Mouse (Mus musculus): ENCODE data around the gene Smco2. TPM values are rescaled to one million over a fixed set of nuclear protein-coding genes. Genes with fewer than 3 reads are reported as not detected.

The Smco2 gene
- polyA plus RNA-seq, 1 experiment: not detected

DNA sequence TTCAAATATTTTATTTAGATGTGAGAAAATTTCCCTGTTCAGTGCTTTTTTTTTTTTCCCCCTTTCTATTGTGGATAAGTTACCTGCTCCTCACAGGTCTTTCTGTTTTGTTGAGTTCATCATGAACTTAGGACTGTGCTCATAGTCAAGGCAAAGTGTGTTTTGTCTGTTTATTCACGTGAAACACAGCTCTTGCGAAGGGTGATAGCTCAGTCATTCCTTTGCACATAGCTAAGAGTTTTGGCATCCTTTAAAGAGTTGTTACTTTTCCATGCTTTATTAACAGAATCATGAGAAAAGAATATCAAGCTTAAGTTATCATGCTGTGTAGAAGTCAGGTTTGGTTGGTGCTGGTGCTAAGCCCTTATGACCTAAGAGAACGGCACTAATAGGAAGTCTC lies 54.8 kb downstream of the Smco2 start:
- Histone ChIP-seq H3K4me1 (ENCODE audit: control insufficient read depth) (no peaks in the 10 kb centered on the region), H3K36me3 (ENCODE audit: control insufficient read depth) (no peaks in the 10 kb centered on the region), H3K27me3 (ENCODE audit: control insufficient read depth) (no peaks in the 10 kb centered on the region), H3K4me3 (replicated peaks) (no peak overlapping the region), H3K9me3 (ENCODE audit: control insufficient read depth, low read length) (no peaks in the 10 kb centered on the region; the same call in 1 of the 2 replicates)
- TF ChIP-seq GATA1 (IDR thresholded peaks at IDR 0.05; ENCODE audit: low read length) (no peak), TAL1 (IDR thresholded peaks at IDR 0.05; ENCODE audit: low read length) (no peak)

DNA sequence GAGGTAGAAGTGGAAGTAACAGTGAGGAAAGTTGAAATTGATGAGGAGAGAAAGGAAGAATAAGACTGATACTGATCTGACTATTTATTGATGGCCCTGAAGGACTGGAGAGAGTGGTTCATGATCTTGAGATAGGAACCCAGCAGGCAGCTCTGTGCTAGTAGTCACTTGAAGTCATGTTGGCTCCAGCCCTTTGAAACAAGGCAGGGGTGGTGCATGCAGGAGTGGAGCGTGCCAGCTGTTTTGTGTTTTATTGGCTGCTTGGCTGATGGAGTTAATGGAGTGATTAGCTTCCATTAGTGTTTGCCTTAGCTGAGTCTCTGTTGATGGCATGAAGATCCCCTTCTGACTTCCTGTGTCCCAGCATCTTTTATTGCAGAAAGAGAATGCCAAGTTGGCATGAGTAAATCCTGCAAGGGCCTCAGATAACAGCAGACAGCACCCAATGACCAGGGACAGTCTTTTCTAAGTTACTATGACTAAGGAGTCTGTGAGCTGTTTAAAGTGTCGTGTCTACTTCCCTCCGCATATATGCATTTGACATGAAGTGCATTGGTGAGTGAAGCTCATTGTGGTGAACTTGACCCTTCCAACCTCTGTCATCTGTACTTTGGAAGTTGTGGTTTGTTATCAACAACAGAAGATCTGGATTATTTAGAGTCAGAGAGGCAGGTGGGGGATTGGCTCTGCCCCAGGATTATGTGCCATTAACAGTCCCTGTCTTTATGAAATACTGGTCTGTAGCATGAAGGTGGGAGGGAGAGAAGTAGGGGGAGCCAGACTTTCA lies 56.3 kb downstream of the Smco2 start:
- Histone ChIP-seq H3K27me3 (ENCODE audit: control insufficient read depth) (no peaks in the 10 kb centered on the region), H3K4me1 (ENCODE audit: control insufficient read depth) (no peaks in the 10 kb centered on the region), H3K9me3 (ENCODE audit: control insufficient read depth, low read length) (no peaks in the 10 kb centered on the region; the same call in 1 of the 2 replicates), H3K4me3 (replicated peaks) (no peak overlapping the region), H3K36me3 (ENCODE audit: control insufficient read depth) (no peaks in the 10 kb centered on the region)
- TF ChIP-seq GATA1 (IDR thresholded peaks at IDR 0.05; ENCODE audit: low read length): no peak
- TF ChIP-seq TAL1 (IDR thresholded peaks at IDR 0.05; ENCODE audit: low read length): no peak

GRCm38 (mm10) chr6:146907061-146907794 lies 57.3 kb downstream of the Smco2 start:
- TF ChIP-seq GATA1 (IDR thresholded peaks at IDR 0.05; ENCODE audit: low read length): no peak
- H3K36me3 ChIP-seq (ENCODE audit: control insufficient read depth): no peaks in the 10 kb centered on the region
- H3K9me3 ChIP-seq (ENCODE audit: control insufficient read depth, low read length): no peaks in the 10 kb centered on the region
- no peaks in the 10 kb centered on the region for H3K27me3 ChIP-seq (ENCODE audit: control insufficient read depth)
- no peaks in the 10 kb centered on the region for H3K4me1 ChIP-seq (ENCODE audit: control insufficient read depth)
- H3K4me3 ChIP-seq (replicated peaks): no peak overlapping the region

- no peak overlapping the region for H3K4me3 ChIP-seq (replicated peaks)
- TF ChIP-seq TAL1 (IDR thresholded peaks at IDR 0.05; ENCODE audit: low read length) (no peak), GATA1 (IDR thresholded peaks at IDR 0.05; ENCODE audit: low read length) (no peak)
- no peaks in the 10 kb centered on the region for H3K27me3 ChIP-seq (ENCODE audit: control insufficient read depth)
- no peaks in the 10 kb centered on the region for H3K36me3 ChIP-seq (ENCODE audit: control insufficient read depth)
- H3K9me3 ChIP-seq (ENCODE audit: control insufficient read depth, low read length): no peaks in the 10 kb centered on the region
- H3K4me1 ChIP-seq (ENCODE audit: control insufficient read depth): no peaks in the 10 kb centered on the region
These were observed 57.9 kb downstream of the Smco2 start for GRCm38 (mm10) chr6:146907795-146908190.

GRCm38 (mm10) chr6:146908801-146909200 lies 58.9 kb downstream of the Smco2 start:
- H3K36me3 ChIP-seq (ENCODE audit: control insufficient read depth): no peaks in the 10 kb centered on the region
- no peaks in the 10 kb centered on the region for H3K9me3 ChIP-seq (ENCODE audit: control insufficient read depth, low read length)
- no peak overlapping the region for H3K4me3 ChIP-seq (replicated peaks)
- peaks cover 2% of the 10 kb centered on the region; the same call in 1 of the 2 replicates for H3K4me1 ChIP-seq (ENCODE audit: control insufficient read depth)
- H3K27me3 ChIP-seq (ENCODE audit: control insufficient read depth): no peaks in the 10 kb centered on the region
- no peak for TF ChIP-seq TAL1 (IDR thresholded peaks at IDR 0.05; ENCODE audit: low read length)
- TF ChIP-seq GATA1 (IDR thresholded peaks at IDR 0.05; ENCODE audit: low read length): no peak

GRCm38 (mm10) chr6:146909725-146910489 lies 60.0 kb downstream of the Smco2 start:
- H3K27me3 ChIP-seq (ENCODE audit: control insufficient read depth): no peaks in the 10 kb centered on the region
- no peaks in the 10 kb centered on the region for H3K9me3 ChIP-seq (ENCODE audit: control insufficient read depth, low read length)
- no peak overlapping the region for H3K4me3 ChIP-seq (replicated peaks)
- TF ChIP-seq GATA1 (IDR thresholded peaks at IDR 0.05; ENCODE audit: low read length) (no peak), TAL1 (IDR thresholded peaks at IDR 0.05; ENCODE audit: low read length) (no peak)
- H3K36me3 ChIP-seq (ENCODE audit: control insufficient read depth): no peaks in the 10 kb centered on the region
- peaks cover 2% of the 10 kb centered on the region; the same call in 1 of the 2 replicates for H3K4me1 ChIP-seq (ENCODE audit: control insufficient read depth)

GRCm38 (mm10) chr6:146910801-146911200 lies 60.9 kb downstream of the Smco2 start:
- H3K36me3 ChIP-seq (ENCODE audit: control insufficient read depth): no peaks in the 10 kb centered on the region
- H3K27me3 ChIP-seq (ENCODE audit: control insufficient read depth): no peaks in the 10 kb centered on the region
- no peak for TF ChIP-seq GATA1 (IDR thresholded peaks at IDR 0.05; ENCODE audit: low read length)
- H3K4me1 ChIP-seq (ENCODE audit: control insufficient read depth): peaks cover 2% of the 10 kb centered on the region; the same call in 1 of the 2 replicates
- no peaks in the 10 kb centered on the region for H3K9me3 ChIP-seq (ENCODE audit: control insufficient read depth, low read length)
- no peak overlapping the region for H3K4me3 ChIP-seq (replicated peaks)

- Histone ChIP-seq H3K4me1 (ENCODE audit: control insufficient read depth) (peaks cover 2% of the 10 kb centered on the region; the same call in 1 of the 2 replicates), H3K9me3 (ENCODE audit: control insufficient read depth, low read length) (no peaks in the 10 kb centered on the region), H3K36me3 (ENCODE audit: control insufficient read depth) (no peaks in the 10 kb centered on the region), H3K4me3 (replicated peaks) (no peak overlapping the region), H3K27me3 (ENCODE audit: control insufficient read depth) (no peaks in the 10 kb centered on the region)
- TF ChIP-seq TAL1 (IDR thresholded peaks at IDR 0.05; ENCODE audit: low read length) (no peak), GATA1 (IDR thresholded peaks at IDR 0.05; ENCODE audit: low read length) (no peak)
These were observed 63.1 kb downstream of the Smco2 start for GRCm38 (mm10) chr6:146912835-146913488.
